Mouse (Mus musculus) liver, embryonic 16.5 days (tissue): ENCODE measurements at regions not wholly inside any gene's neighbourhood (a gene's known extent, or its start where the extent isn't known, plus 50 kb on each side); places are given as distances from the start of the nearest gene placed in this dataset.

Experiments used
- ATAC-seq: fragments of 200-750 bp; cut with Nextera tagmentation; 2 replicates; pipeline ENCODE4 v1.8.0; 2017; ENCODE audit warnings: low read depth, mild to moderate bottlenecking, moderate number of reproducible peaks, moderate library complexity
- H3K27ac ChIP-seq: fragments of 300-500 bp; sonication (generic); 2 replicates; pipeline ENCODE4 v1.5.1; 2014; ENCODE audit warnings: mild to moderate bottlenecking, low read length
- H3K27me3 ChIP-seq: fragments of 300-500 bp; sonication (generic); 2 replicates; pipeline ENCODE4 v1.6.1; 2014; ENCODE audit warnings: low read depth, low read length, mixed read lengths; ENCODE audit not compliant: control insufficient read depth, insufficient read depth
- H3K36me3 ChIP-seq: fragments of 300-500 bp; sonication (generic); 2 replicates; pipeline ENCODE4 v1.6.1; 2014; ENCODE audit warnings: mild to moderate bottlenecking; ENCODE audit not compliant: control insufficient read depth, insufficient read depth
- H3K4me1 ChIP-seq: fragments of 300-500 bp; sonication (generic); 2 replicates; pipeline ENCODE4 v1.6.1; 2014; ENCODE audit warnings: low read depth, low read length, mixed read lengths; ENCODE audit not compliant: control insufficient read depth
- H3K4me2 ChIP-seq: fragments of 300-500 bp; sonication (generic); 2 replicates; pipeline ENCODE4 v1.6.1; 2014; ENCODE audit warnings: low read depth, low read length, mixed read lengths
- H3K4me3 ChIP-seq: fragments of 300-500 bp; sonication (generic); 2 replicates; pipeline ENCODE4 v1.5.1; 2014; ENCODE audit warnings: low read depth, mild to moderate bottlenecking, low read length
- H3K9ac ChIP-seq: fragments of 300-500 bp; sonication (generic); 2 replicates; pipeline ENCODE4 v1.6.1; 2014; ENCODE audit warnings: low read depth, low read length
- H3K9me3 ChIP-seq: fragments of 300-500 bp; sonication (generic); replicated peaks from 2 replicates; pipeline ENCODE4 v1.6.1; 2016; ENCODE audit warnings: low read length; ENCODE audit not compliant: control insufficient read depth
- WGBS: fragments of 180-500 bp; shearing (Covaris S2); extraction: QIAGEN DNeasy Blood & Tissue Kit; methylation state at CpG from one replicate; pipeline ENCODE4 v1.1.7; 2014; ENCODE audit not compliant: insufficient replicate concordance; 5-methylcytosine and 5-hydroxymethylcytosine counted together

- H3K36me3 ChIP-seq, result no peaks in the 10 kb centered on the region
- H3K27me3 ChIP-seq, result no peaks in the 10 kb centered on the region
- no peaks in the 10 kb centered on the region for H3K4me1 ChIP-seq
- no peak overlapping the region for H3K27ac ChIP-seq
- no peak for ATAC-seq
- H3K9ac ChIP-seq, result no peak overlapping the region
- WGBS, result 41% methylated on average over 6 of the region's 6 CpGs
- no peak overlapping the region for H3K4me3 ChIP-seq
- H3K4me2 ChIP-seq, result no peak overlapping the region
- no peaks in the 10 kb centered on the region for H3K9me3 ChIP-seq
These were observed 123.2 kb downstream of the Gm13691 start for GRCm38 (mm10) chr2:84113562-84113961.

GRCm38 (mm10) chr2:84119839-84120238, 129.5 kb downstream of the Gm13691 start:
- no peak overlapping the region for H3K27ac ChIP-seq
- H3K9ac ChIP-seq, result no peak overlapping the region
- no peaks in the 10 kb centered on the region for H3K9me3 ChIP-seq
- no peaks in the 10 kb centered on the region for H3K36me3 ChIP-seq
- no peaks in the 10 kb centered on the region for H3K27me3 ChIP-seq
- H3K4me2 ChIP-seq, result no peak overlapping the region
- H3K4me3 ChIP-seq, result no peak overlapping the region
- no peak for ATAC-seq
- no peaks in the 10 kb centered on the region for H3K4me1 ChIP-seq
- 67% methylated on average over 2 of the region's 2 CpGs for WGBS

GRCm38 (mm10) chr2:84127586-84127985, 137.2 kb downstream of the Gm13691 start:
- Histone ChIP-seq H3K4me1 (no peaks in the 10 kb centered on the region), H3K4me3 (no peak overlapping the region), H3K9me3 (no peaks in the 10 kb centered on the region), H3K36me3 (no peaks in the 10 kb centered on the region), H3K9ac (no peak overlapping the region), H3K27me3 (no peaks in the 10 kb centered on the region), H3K27ac (no peak overlapping the region), H3K4me2 (no peak overlapping the region)
- ATAC-seq, result no peak
- 68% methylated on average over 3 of the region's 3 CpGs for WGBS

DNA sequence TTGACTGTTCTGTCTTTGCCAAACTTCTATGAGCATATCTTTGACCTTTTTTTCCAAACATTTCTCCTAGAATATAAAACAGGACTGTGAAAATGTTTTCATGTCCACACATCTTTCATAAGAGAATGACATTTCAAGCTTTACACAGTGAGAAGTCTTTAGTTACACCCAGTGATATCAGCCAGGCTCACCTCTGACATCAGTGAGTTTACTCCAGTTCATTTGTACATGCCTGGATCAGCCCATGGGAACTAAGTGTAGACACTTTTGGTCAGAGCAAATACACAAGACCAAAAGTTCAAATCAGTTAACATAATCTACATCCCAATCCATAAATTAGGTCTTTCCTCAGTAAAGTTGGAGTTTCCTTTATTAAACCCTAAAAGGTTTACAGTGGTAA, 171.4 kb downstream of the Gm13691 start:
- H3K27me3 ChIP-seq, result no peaks in the 10 kb centered on the region
- H3K27ac ChIP-seq, result no peak overlapping the region
- peak; percentile 66 for ATAC-seq
- no peak overlapping the region for H3K4me2 ChIP-seq
- H3K9ac ChIP-seq, result no peak overlapping the region
- H3K36me3 ChIP-seq, result no peaks in the 10 kb centered on the region
- H3K9me3 ChIP-seq, result no peaks in the 10 kb centered on the region
- H3K4me1 ChIP-seq, result no peaks in the 10 kb centered on the region
- no peak overlapping the region for H3K4me3 ChIP-seq

- no peaks in the 10 kb centered on the region for H3K4me1 ChIP-seq
- H3K27ac ChIP-seq, result no peak overlapping the region
- H3K36me3 ChIP-seq, result no peaks in the 10 kb centered on the region
- H3K9me3 ChIP-seq, result no peaks in the 10 kb centered on the region
- WGBS, result 69% methylated on average over 3 of the region's 3 CpGs
- H3K4me3 ChIP-seq, result no peak overlapping the region
- H3K27me3 ChIP-seq, result no peaks in the 10 kb centered on the region
- H3K4me2 ChIP-seq, result no peak overlapping the region
- ATAC-seq, result no peak
- no peak overlapping the region for H3K9ac ChIP-seq
These were observed 183.1 kb downstream of the Gm13691 start for GRCm38 (mm10) chr2:84173450-84173849.

- no peak overlapping the region for H3K9ac ChIP-seq
- no peak overlapping the region for H3K4me3 ChIP-seq
- peak overlapping the region; percentile 28; the same call in 1 of the 2 replicates for H3K4me2 ChIP-seq
- H3K36me3 ChIP-seq, result no peaks in the 10 kb centered on the region
- H3K4me1 ChIP-seq, result no peaks in the 10 kb centered on the region
- H3K27ac ChIP-seq, result no peak overlapping the region
- H3K27me3 ChIP-seq, result no peaks in the 10 kb centered on the region
- H3K9me3 ChIP-seq, result no peaks in the 10 kb centered on the region
- 34% methylated on average over 5 of the region's 5 CpGs for WGBS
- ATAC-seq, result no peak
These were observed 193.4 kb downstream of the Gm13691 start for GRCm38 (mm10) chr2:84183624-84184287.

DNA sequence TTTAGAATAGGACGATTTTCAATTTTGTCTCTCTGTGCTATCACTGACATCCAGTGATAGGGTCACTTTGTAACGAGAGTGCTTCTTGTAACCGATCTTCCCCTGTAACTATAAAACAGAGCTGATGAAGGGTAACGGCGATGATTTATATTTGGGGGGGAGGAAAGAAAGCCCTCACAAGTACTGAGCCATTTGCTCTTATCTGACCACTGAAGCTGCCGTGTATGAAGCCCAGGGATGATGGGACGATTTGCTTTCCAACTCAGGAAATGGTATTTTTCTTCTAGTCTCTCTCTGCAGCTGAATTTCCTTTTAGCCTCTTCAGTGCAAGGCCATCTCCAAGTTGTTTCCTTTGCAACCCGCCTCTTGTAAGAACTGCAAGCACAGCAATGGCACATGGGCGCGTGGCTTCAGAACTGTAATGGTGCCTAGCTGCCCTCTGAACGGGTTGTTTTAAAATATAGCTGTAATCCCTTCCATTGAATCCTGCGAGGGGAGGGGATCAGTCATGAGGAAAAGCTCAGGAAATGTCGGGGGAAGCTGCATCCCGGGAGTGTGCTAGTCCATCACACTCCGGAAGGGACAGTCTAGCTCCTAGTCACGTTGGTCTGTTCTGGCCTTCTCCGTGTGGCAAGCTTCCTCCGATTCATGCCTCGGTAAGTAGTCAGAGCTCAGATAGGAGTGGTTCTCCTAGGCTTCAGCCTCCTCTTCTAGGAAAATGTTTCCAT, 194.1 kb downstream of the Gm13691 start:
- H3K4me1 ChIP-seq, result no peaks in the 10 kb centered on the region
- peak; percentile 67; the same call in 1 of the 2 replicates for ATAC-seq
- no peaks in the 10 kb centered on the region for H3K27me3 ChIP-seq
- 22% methylated on average over 19 of the region's 19 CpGs for WGBS
- no peak overlapping the region for H3K9ac ChIP-seq
- no peak overlapping the region; the same call in 1 of the 2 replicates for H3K4me3 ChIP-seq
- no peak overlapping the region for H3K27ac ChIP-seq
- H3K4me2 ChIP-seq, result peak overlapping the region; percentile 28
- no peaks in the 10 kb centered on the region for H3K9me3 ChIP-seq
- no peaks in the 10 kb centered on the region for H3K36me3 ChIP-seq

- Histone ChIP-seq H3K9me3 (no peaks in the 10 kb centered on the region), H3K4me1 (no peaks in the 10 kb centered on the region), H3K4me3 (no peak overlapping the region; the same call in 1 of the 2 replicates), H3K36me3 (no peaks in the 10 kb centered on the region), H3K9ac (no peak overlapping the region), H3K4me2 (peak overlapping the region; percentile 28), H3K27me3 (no peaks in the 10 kb centered on the region), H3K27ac (no peak overlapping the region)
- ATAC-seq, result no peak
- WGBS, result 52% methylated on average over 7 of the region's 7 CpGs
These were observed 194.6 kb downstream of the Gm13691 start for GRCm38 (mm10) chr2:84185016-84185330.

- Histone ChIP-seq H3K4me3 (no peak overlapping the region), H3K27ac (no peak overlapping the region), H3K9me3 (no peaks in the 10 kb centered on the region), H3K4me1 (no peaks in the 10 kb centered on the region), H3K27me3 (no peaks in the 10 kb centered on the region), H3K36me3 (no peaks in the 10 kb centered on the region), H3K4me2 (no peak overlapping the region), H3K9ac (no peak overlapping the region)
- 37% methylated on average over 9 of the region's 9 CpGs for WGBS
- peak; percentile 60; the same call in 1 of the 2 replicates for ATAC-seq
These were observed 195.9 kb downstream of the Gm13691 start for GRCm38 (mm10) chr2:84186126-84186701.
